Mouse (Mus musculus): ENCODE results near the gene Psg17. TPM values are rescaled to one million over a fixed set of nuclear protein-coding genes. Genes with fewer than 3 reads are reported as not detected.
"Not testable (repeated sequence)": the region's sequence is repeated elsewhere in the genome, so short reads cannot be mapped to it uniquely, and the experiment has no call there.

Psg17 gene
- polyA plus RNA-seq, 1 experiment from 2014 or later: 0.08 TPM

DNA sequence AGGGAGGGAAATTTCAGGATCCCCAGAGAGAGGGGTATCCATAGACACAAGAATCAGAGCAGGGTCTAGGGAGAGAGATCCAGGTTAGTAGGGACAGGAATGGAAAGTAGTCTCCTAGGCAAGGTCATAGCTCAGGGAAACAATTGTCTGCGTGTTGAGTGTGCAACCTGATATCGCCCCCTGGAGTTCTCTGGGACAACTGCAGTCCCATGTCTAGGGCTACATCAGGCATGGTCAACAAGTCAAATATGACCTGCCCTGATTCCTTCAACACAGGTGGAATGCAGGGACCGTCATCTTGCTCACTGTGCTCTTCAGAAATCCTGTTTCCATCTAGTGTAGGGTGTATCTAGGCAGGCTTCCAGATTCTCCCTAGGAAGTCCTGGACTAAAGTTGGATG lies 22.3 kb downstream of the Psg17 start:
- no peak for ATAC-seq (replicated peaks; ENCODE audit: low FRiP score)

DNA sequence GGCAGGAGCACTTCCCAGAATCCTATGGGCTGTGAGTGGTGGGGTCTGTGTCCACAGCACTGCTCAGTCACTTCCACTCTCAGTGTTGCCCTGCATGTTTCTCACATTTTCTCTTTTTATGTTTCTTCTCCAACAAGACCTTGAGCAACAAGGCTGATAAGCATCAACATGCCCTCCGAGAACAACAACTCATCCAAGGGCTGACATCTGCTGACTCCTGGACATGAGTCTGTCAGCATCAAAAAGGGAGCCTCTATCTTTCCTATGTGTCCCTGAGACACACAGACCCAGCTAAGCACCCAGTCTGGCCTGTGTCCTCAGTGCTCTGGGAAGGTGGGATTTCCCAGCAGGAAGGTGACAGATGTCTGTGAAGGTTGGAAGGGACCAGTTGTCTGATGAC lies 23.0 kb downstream of the Psg17 start, which contains the start of gene Psg19:
TSS of gene Psg19 (minus strand) at position 101 of the 400 bp plus-strand sequence.
- Histone ChIP-seq H3K27me3 (replicated peaks; ENCODE audit: control insufficient read depth, insufficient read depth, low read length) (no peaks in the 10 kb centered on the region), H3K36me3 (ENCODE audit: control insufficient read depth, insufficient read depth, low read length) (no peaks in the 10 kb centered on the region), H3K27ac (ENCODE audit: low read depth, low read length) (no peak within 1 kb of the TSS), H3K9ac (ENCODE audit: low read depth, low read length) (no peak within 1 kb of the TSS), H3K4me2 (no peak within 1 kb of the TSS), H3K9me3 (ENCODE audit: control insufficient read depth, low read length) (no peaks in the 10 kb centered on the region), H3K4me3 (ENCODE audit: low read depth, low read length) (no peak within 1 kb of the TSS), H3K4me1 (replicated peaks; ENCODE audit: control insufficient read depth, insufficient read depth, low read length) (no peaks in the 10 kb centered on the region)
- DNase-seq (ENCODE audit: low spot score) (no peak), ATAC-seq (replicated peaks; ENCODE audit: low FRiP score) (no peak)
- 79% methylated on average over 1 of the region's 1 CpGs for WGBS

More for the DNA sequence above, 22.3 kb downstream of the Psg17 start:
- no peaks in the 10 kb centered on the region for H3K9me3 ChIP-seq (ENCODE audit: control insufficient read depth, low read length)
- H3K9ac ChIP-seq (ENCODE audit: low read depth, low read length): no peak overlapping the region
- no peak overlapping the region for H3K4me3 ChIP-seq (ENCODE audit: low read depth, low read length)
- H3K4me1 ChIP-seq (replicated peaks; ENCODE audit: control insufficient read depth, insufficient read depth, low read length): no peaks in the 10 kb centered on the region
- no peak overlapping the region for H3K4me2 ChIP-seq
- H3K36me3 ChIP-seq (ENCODE audit: control insufficient read depth, insufficient read depth, low read length): no peaks in the 10 kb centered on the region
- DNase-seq (ENCODE audit: low spot score): no peak
- 41% methylated on average over 3 of the region's 3 CpGs for WGBS
- H3K27me3 ChIP-seq (replicated peaks; ENCODE audit: control insufficient read depth, insufficient read depth, low read length): no peaks in the 10 kb centered on the region
- H3K27ac ChIP-seq (ENCODE audit: low read depth, low read length): no peak overlapping the region

GRCm38 (mm10) chr7:18790671-18791070 lies 30.7 kb downstream of the Psg17 start:
- H3K36me3 ChIP-seq (ENCODE audit: control insufficient read depth, insufficient read depth, low read length); H3K9me3 ChIP-seq (ENCODE audit: control insufficient read depth, low read length); H3K4me2 ChIP-seq; H3K4me3 ChIP-seq (ENCODE audit: low read depth, low read length); H3K27me3 ChIP-seq (replicated peaks; ENCODE audit: control insufficient read depth, insufficient read depth, low read length); DNase-seq (ENCODE audit: low spot score); ATAC-seq (replicated peaks; ENCODE audit: low FRiP score); H3K9ac ChIP-seq (ENCODE audit: low read depth, low read length); H3K4me1 ChIP-seq (replicated peaks; ENCODE audit: control insufficient read depth, insufficient read depth, low read length); H3K27ac ChIP-seq (ENCODE audit: low read depth, low read length): not testable (repeated sequence)

- not testable (repeated sequence) for DNase-seq (ENCODE audit: low spot score); H3K4me3 ChIP-seq (ENCODE audit: low read depth, low read length); H3K27ac ChIP-seq (ENCODE audit: low read depth, low read length); ATAC-seq (replicated peaks; ENCODE audit: low FRiP score); H3K4me1 ChIP-seq (replicated peaks; ENCODE audit: control insufficient read depth, insufficient read depth, low read length); H3K36me3 ChIP-seq (ENCODE audit: control insufficient read depth, insufficient read depth, low read length); H3K4me2 ChIP-seq; H3K27me3 ChIP-seq (replicated peaks; ENCODE audit: control insufficient read depth, insufficient read depth, low read length); H3K9me3 ChIP-seq (ENCODE audit: control insufficient read depth, low read length); H3K9ac ChIP-seq (ENCODE audit: low read depth, low read length)
- 35% methylated on average over 2 of the region's 2 CpGs for WGBS
Observed at GRCm38 (mm10) chr7:18781301-18781700, 40.1 kb downstream of the Psg17 start.

DNA sequence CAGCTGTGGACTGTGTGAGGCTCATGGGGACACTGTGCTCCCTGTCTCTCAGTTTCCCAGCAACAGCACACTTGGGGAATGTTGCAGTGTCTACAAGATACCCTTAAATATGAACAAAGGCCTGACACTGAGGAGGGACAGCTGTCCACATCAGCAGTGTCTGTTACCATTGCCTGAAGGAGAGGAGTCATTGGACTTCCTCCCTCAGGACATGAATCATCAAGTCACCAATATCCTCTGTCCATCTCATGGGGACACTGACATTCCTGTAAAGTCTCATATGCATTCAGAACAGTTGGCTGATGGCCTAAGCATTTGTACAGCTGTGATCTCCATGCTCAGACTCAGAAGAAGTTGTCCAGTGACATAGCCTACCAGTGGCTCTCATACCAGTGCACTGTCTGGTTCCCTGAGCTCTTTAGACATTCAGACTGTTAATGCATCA lies 42.0 kb downstream of the Psg17 start:
- Histone ChIP-seq H3K36me3 (ENCODE audit: control insufficient read depth, insufficient read depth, low read length) (no peaks in the 10 kb centered on the region), H3K4me3 (ENCODE audit: low read depth, low read length) (no peak overlapping the region), H3K4me2 (no peak overlapping the region), H3K9me3 (ENCODE audit: control insufficient read depth, low read length) (no peaks in the 10 kb centered on the region), H3K27ac (ENCODE audit: low read depth, low read length) (no peak overlapping the region), H3K4me1 (replicated peaks; ENCODE audit: control insufficient read depth, insufficient read depth, low read length) (no peaks in the 10 kb centered on the region), H3K9ac (ENCODE audit: low read depth, low read length) (no peak overlapping the region), H3K27me3 (replicated peaks; ENCODE audit: control insufficient read depth, insufficient read depth, low read length) (no peaks in the 10 kb centered on the region)
- ATAC-seq (replicated peaks; ENCODE audit: low FRiP score): no peak
- no peak for DNase-seq (ENCODE audit: low spot score)

Other genes with a start within 250 kb of the Psg17 start
- not detected in 2 replicates for gene Psg23, start 205.1 kb downstream of the Psg17 start, polyA plus RNA-seq (2014; fragmentation: Nextera tagmentation; extraction: Ambion mirVana)
- not detected in 2 replicates for gene Psg21, start 164.9 kb downstream of the Psg17 start, polyA plus RNA-seq (2014; fragmentation: Nextera tagmentation; extraction: Ambion mirVana)
- gene Psg20, start 135.4 kb downstream of the Psg17 start, polyA plus RNA-seq (2014; fragmentation: Nextera tagmentation; extraction: Ambion mirVana): not detected in 2 replicates
- not detected in 2 replicates for gene Psg22, start 103.5 kb downstream of the Psg17 start, polyA plus RNA-seq (2014; fragmentation: Nextera tagmentation; extraction: Ambion mirVana)
- not detected in 2 replicates for gene Psg19, start 23.1 kb downstream of the Psg17 start, polyA plus RNA-seq (2014; fragmentation: Nextera tagmentation; extraction: Ambion mirVana)
- 0.21 and 0.26 TPM in 2 replicates for gene Mill2, start 18.4 kb upstream of the Psg17 start, polyA plus RNA-seq (2014; fragmentation: Nextera tagmentation; extraction: Ambion mirVana)
- gene Pglyrp1, start 49.7 kb upstream of the Psg17 start, polyA plus RNA-seq (2014; fragmentation: Nextera tagmentation; extraction: Ambion mirVana): 7.9 TPM in 2 replicates
- 20.8 and 21.1 TPM in 2 replicates for gene Ccdc61, start 88.8 kb upstream of the Psg17 start, polyA plus RNA-seq (2014; fragmentation: Nextera tagmentation; extraction: Ambion mirVana)
- 0.22 and 0.41 TPM in 2 replicates for gene Nova2, start 104.3 kb upstream of the Psg17 start, polyA plus RNA-seq (2014; fragmentation: Nextera tagmentation; extraction: Ambion mirVana)
- not detected in 2 replicates for gene Nanos2, start 165.8 kb upstream of the Psg17 start, polyA plus RNA-seq (2014; fragmentation: Nextera tagmentation; extraction: Ambion mirVana)
- 1.5 and 2.2 TPM in 2 replicates for gene Mypop, start 169.6 kb upstream of the Psg17 start, polyA plus RNA-seq (2014; fragmentation: Nextera tagmentation; extraction: Ambion mirVana)
- gene Irf2bp1, start 182.4 kb upstream of the Psg17 start, polyA plus RNA-seq (2014; fragmentation: Nextera tagmentation; extraction: Ambion mirVana): 23.3 and 24.9 TPM in 2 replicates
- 29.7 and 32.0 TPM in 2 replicates for gene Foxa3, start 201.9 kb upstream of the Psg17 start, polyA plus RNA-seq (2014; fragmentation: Nextera tagmentation; extraction: Ambion mirVana)
- gene Sympk, start 202.8 kb upstream of the Psg17 start, polyA plus RNA-seq (2014; fragmentation: Nextera tagmentation; extraction: Ambion mirVana): 26.3 and 28.4 TPM in 2 replicates
- not detected in 2 replicates for gene Rsph6a, start 233.1 kb upstream of the Psg17 start, polyA plus RNA-seq (2014; fragmentation: Nextera tagmentation; extraction: Ambion mirVana)